Mouse (Mus musculus): ENCODE results near the gene Kl. TPM values are rescaled to one million over a fixed set of nuclear protein-coding genes. Genes with fewer than 3 reads are reported as not detected.

Kl gene
- polyA plus RNA-seq, 1 experiment = not detected

DNA sequence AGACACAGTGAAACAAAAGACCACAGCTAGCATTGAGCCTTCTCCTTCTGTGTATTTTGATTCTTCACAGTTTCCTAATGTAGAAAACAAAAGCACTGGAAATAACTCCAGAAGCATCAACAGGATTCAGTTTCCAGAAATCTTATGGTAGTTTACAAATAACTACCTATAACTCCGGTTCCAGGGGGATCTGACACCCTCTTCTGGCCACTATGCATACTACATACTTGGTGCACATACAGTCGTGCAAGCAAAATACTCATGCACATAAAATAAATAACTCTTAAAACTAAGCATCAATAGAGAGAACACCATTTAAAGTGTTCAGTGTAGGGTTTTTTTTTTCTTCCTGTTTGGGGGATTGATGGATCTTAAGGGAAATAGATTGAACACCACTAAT lies 23.0 kb upstream of the Kl start:
- no peak for TF ChIP-seq FLI1 (IDR thresholded peaks at IDR 0.05; ENCODE audit: low read length)
- TF ChIP-seq GATA1 (IDR thresholded peaks at IDR 0.05; ENCODE audit: borderline replicate concordance, low read length) = no peak
- Histone ChIP-seq H3K27me3 (replicated peaks) (no peaks in the 10 kb centered on the region), H3K4me1 (no peaks in the 10 kb centered on the region), H3K9me3 (peaks cover 27% of the 10 kb centered on the region), H3K36me3 (replicated peaks; ENCODE audit: low read length) (no peaks in the 10 kb centered on the region), H3K4me3 (replicated peaks) (no peak overlapping the region)

DNA sequence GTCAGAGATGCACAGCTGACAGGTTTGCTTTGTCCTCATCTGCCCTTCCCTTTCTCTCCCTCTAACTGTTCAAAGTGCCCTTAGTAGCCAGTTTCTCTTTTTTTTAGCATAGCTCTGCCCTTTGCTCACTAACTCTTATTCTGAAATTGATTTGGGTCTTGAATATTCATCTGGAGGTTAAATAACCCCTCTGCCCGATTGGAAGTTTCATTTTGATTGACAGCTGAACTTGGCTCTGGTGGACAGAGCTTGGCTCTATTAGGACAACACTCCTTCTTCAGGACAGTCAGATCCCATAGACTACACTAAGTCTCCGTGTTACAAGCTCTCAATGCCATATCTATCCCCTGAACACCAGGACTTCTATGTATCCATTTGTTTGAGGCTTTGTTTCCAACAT lies 19.8 kb upstream of the Kl start:
- peaks cover 3% of the 10 kb centered on the region; the same call in 1 of the 2 replicates for H3K9me3 ChIP-seq
- H3K27me3 ChIP-seq (replicated peaks) = no peaks in the 10 kb centered on the region
- H3K36me3 ChIP-seq (replicated peaks; ENCODE audit: low read length) = no peaks in the 10 kb centered on the region
- no peaks in the 10 kb centered on the region for H3K4me1 ChIP-seq
- TF ChIP-seq GATA1 (IDR thresholded peaks at IDR 0.05; ENCODE audit: borderline replicate concordance, low read length) = no peak
- no peak for TF ChIP-seq FLI1 (IDR thresholded peaks at IDR 0.05; ENCODE audit: low read length)
- no peak overlapping the region for H3K4me3 ChIP-seq (replicated peaks)

- 0 out of 2 replicates have a peak, but pooled peaks cover 5% of the 10 kb centered on the region for H3K9me3 ChIP-seq
- no peaks in the 10 kb centered on the region for H3K36me3 ChIP-seq (replicated peaks; ENCODE audit: low read length)
- TF ChIP-seq FLI1 (IDR thresholded peaks at IDR 0.05; ENCODE audit: low read length) (no peak), GATA1 (IDR thresholded peaks at IDR 0.05; ENCODE audit: borderline replicate concordance, low read length) (no peak)
- no peak overlapping the region for H3K4me3 ChIP-seq (replicated peaks)
- H3K27me3 ChIP-seq (replicated peaks) = no peaks in the 10 kb centered on the region
- no peaks in the 10 kb centered on the region for H3K4me1 ChIP-seq
Observed at GRCm38 (mm10) chr5:150936213-150936612, 16.2 kb upstream of the Kl start.

DNA sequence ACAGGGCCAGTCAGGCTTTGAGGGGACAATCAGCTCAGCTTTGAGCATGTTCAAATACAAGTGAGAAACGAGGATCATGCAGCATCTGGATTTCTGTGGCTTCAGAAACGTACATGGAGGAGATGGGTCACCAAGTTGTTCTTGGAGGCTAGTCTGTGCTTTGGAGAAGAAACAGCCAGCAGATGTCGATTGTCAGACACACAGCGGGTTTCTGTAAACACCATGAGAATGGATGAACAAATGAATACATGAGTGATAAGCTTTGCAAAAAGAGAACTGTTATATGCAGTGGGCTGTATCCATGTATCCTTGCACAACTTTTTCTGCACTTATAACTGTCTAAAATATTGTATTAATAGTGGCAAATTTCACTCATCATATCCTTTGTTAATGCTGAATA lies 15.6 kb upstream of the Kl start:
- no peaks in the 10 kb centered on the region for H3K4me1 ChIP-seq
- H3K9me3 ChIP-seq = 0 out of 2 replicates have a peak, but pooled peaks cover 5% of the 10 kb centered on the region
- no peaks in the 10 kb centered on the region for H3K36me3 ChIP-seq (replicated peaks; ENCODE audit: low read length)
- H3K4me3 ChIP-seq (replicated peaks) = no peak overlapping the region
- no peaks in the 10 kb centered on the region for H3K27me3 ChIP-seq (replicated peaks)
- no peak for TF ChIP-seq GATA1 (IDR thresholded peaks at IDR 0.05; ENCODE audit: borderline replicate concordance, low read length)

GRCm38 (mm10) chr5:150937501-150937900 lies 14.9 kb upstream of the Kl start:
- Histone ChIP-seq H3K4me3 (replicated peaks) (no peak overlapping the region), H3K9me3 (0 out of 2 replicates have a peak, but pooled peaks cover 5% of the 10 kb centered on the region), H3K4me1 (no peaks in the 10 kb centered on the region), H3K27me3 (replicated peaks) (no peaks in the 10 kb centered on the region), H3K36me3 (replicated peaks; ENCODE audit: low read length) (no peaks in the 10 kb centered on the region)
- no peak for TF ChIP-seq GATA1 (IDR thresholded peaks at IDR 0.05; ENCODE audit: borderline replicate concordance, low read length)

DNA sequence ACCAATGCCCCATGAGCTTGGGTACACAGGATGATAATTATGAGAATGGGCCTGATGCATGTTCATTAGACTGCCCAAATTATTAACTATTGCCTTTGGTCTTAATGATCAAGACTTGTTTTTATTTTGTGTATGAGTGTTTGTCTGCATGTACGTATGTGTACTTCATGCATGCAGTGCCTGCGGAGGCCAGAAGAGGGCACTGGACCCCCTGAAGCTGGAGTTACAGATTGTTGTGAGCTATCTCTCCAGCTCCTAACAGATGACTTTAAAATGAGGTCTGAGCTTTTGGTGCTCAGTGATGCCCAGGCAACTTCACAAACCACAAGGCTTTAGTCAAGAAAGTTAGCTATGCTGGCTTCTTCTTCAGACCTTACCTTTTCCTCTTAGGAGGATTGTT lies 6.8 kb upstream of the Kl start:
- Histone ChIP-seq H3K4me1 (no peaks in the 10 kb centered on the region), H3K4me3 (replicated peaks) (no peak overlapping the region), H3K27me3 (replicated peaks) (no peaks in the 10 kb centered on the region), H3K36me3 (replicated peaks; ENCODE audit: low read length) (no peaks in the 10 kb centered on the region), H3K9me3 (peaks cover 37% of the 10 kb centered on the region)
- no peak for TF ChIP-seq FLI1 (IDR thresholded peaks at IDR 0.05; ENCODE audit: low read length)
- TF ChIP-seq GATA1 (IDR thresholded peaks at IDR 0.05; ENCODE audit: borderline replicate concordance, low read length) = no peak

GRCm38 (mm10) chr5:150949131-150949530 lies 3.3 kb upstream of the Kl start:
- Histone ChIP-seq H3K27me3 (replicated peaks) (peaks cover 30% of the 10 kb centered on the region), H3K9me3 (peaks cover 33% of the 10 kb centered on the region), H3K4me1 (peaks cover 6% of the 10 kb centered on the region; the same call in 1 of the 2 replicates), H3K4me3 (replicated peaks) (no peak overlapping the region), H3K36me3 (replicated peaks; ENCODE audit: low read length) (no peaks in the 10 kb centered on the region)
- TF ChIP-seq GATA1 (IDR thresholded peaks at IDR 0.05; ENCODE audit: borderline replicate concordance, low read length) = no peak

- Histone ChIP-seq H3K36me3 (replicated peaks; ENCODE audit: low read length) (no peaks in the 10 kb centered on the region), H3K27me3 (replicated peaks) (peaks cover 30% of the 10 kb centered on the region), H3K9me3 (peaks cover 25% of the 10 kb centered on the region), H3K4me1 (peaks cover 6% of the 10 kb centered on the region; the same call in 1 of the 2 replicates), H3K4me3 (replicated peaks) (no peak overlapping the region)
- TF ChIP-seq FLI1 (IDR thresholded peaks at IDR 0.05; ENCODE audit: low read length) = no peak
- no peak for TF ChIP-seq GATA1 (IDR thresholded peaks at IDR 0.05; ENCODE audit: borderline replicate concordance, low read length)
Observed at GRCm38 (mm10) chr5:150951325-150951724, 1.1 kb upstream of the Kl start.

- Histone ChIP-seq H3K27me3 (replicated peaks) (peaks cover 30% of the 10 kb centered on the region), H3K4me1 (peaks cover 6% of the 10 kb centered on the region; the same call in 1 of the 2 replicates), H3K4me3 (replicated peaks) (peak overlapping the region; percentile 18), H3K9me3 (peaks cover 28% of the 10 kb centered on the region), H3K36me3 (replicated peaks; ENCODE audit: low read length) (no peaks in the 10 kb centered on the region)
- TF ChIP-seq FLI1 (IDR thresholded peaks at IDR 0.05; ENCODE audit: low read length) = no peak
- no peak for TF ChIP-seq GATA1 (IDR thresholded peaks at IDR 0.05; ENCODE audit: borderline replicate concordance, low read length)
Observed at GRCm38 (mm10) chr5:150952669-150953521, 488 bp downstream of the Kl start.

DNA sequence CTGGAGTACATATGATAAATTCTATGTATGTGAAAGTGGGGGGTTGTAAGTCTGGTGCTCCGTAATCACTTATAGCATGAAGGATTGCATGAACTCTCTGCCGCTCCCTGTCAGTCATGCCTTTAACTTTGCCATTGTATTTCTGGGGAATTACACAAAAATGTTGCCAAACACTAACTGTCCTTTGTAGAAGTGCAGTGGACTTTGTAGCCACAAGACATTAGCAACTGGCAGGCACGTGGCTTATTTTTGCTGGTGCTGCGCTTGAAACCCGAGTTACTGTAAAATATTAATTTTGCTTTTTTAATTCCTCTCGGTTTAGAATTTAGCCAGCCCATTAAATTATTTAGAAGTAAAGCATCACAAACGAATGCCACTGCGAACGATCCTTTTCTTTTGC lies 2.4 kb downstream of the Kl start:
- H3K4me1 ChIP-seq = peaks cover 6% of the 10 kb centered on the region; the same call in 1 of the 2 replicates
- H3K27me3 ChIP-seq (replicated peaks) = peaks cover 30% of the 10 kb centered on the region
- no peaks in the 10 kb centered on the region for H3K36me3 ChIP-seq (replicated peaks; ENCODE audit: low read length)
- H3K9me3 ChIP-seq = peaks cover 25% of the 10 kb centered on the region
- no peak overlapping the region for H3K4me3 ChIP-seq (replicated peaks)
- no peak for TF ChIP-seq GATA1 (IDR thresholded peaks at IDR 0.05; ENCODE audit: borderline replicate concordance, low read length)
- TF ChIP-seq FLI1 (IDR thresholded peaks at IDR 0.05; ENCODE audit: low read length) = no peak

All from megakaryocyte, embryonic 14.5 days (primary cell).